Mouse (Mus musculus): ENCODE results near the gene Ccdc33.

- TF ChIP-seq CTCF (IDR thresholded peaks at IDR 0.05) (no peak), EP300 (IDR thresholded peaks at IDR 0.05; ENCODE audit: insufficient read depth, low read depth, low read length) (no peak)
These were observed 17.3 kb upstream of the Ccdc33 start for GRCm38 (mm10) chr9:58135921-58136321.

All from heart, adult 2 months (tissue).